Comparison of ENCODE assay signal across 9 mouse cellular contexts in the genomic region with DNA sequence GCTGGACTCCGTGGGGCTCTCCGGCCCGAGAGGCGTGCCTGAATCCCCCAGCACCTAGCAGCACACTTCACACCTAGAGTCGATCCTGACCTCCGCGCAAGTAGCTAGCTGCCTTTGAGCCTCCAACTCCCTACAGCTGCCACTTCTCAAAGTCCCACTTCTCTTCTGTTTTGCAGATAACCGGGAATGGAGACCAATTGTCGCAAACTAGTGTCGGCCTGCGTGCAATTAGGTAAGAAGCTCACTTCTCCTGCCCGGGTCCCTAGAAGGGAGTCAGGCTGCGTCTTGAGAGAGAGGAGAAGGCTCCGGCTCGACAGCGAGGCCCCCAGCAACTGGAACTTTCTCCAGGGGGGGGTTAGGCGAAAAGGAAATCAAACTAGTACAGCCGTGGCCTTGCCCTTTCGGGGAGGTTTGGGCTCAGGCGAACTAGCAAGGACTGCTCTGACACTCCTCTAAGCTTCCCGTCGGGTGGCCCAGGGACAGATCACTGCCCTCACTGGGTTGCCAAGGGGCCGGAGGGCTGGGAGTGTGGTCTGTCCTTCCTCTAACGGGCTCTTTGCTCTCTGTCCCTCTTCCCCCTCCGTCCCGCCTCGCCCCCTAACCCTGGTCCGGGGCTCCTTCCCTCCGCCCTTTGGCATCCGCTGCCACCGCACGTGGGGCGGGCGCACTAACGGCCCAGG. TPM values are rescaled to one million over a fixed set of nuclear protein-coding genes. Genes with fewer than 3 reads are reported as not detected.
DNase-seq lines count a peak whose midpoint lies in the region; ATAC-seq lines count a peak whose summit lies in the region.
"Had no signal": no experiment of that assay in that cellular context is flagged by ENCODE, and none has a peak within 500 bp of the region (broad histone marks: within the 10 kb centered on the region; RNA-seq: fewer than 3 reads in every experiment).

No protein-coding gene starts in this region.

- H3K9me3 ChIP-seq in heart, embryonic 12.5 days (replicated peaks): no peaks in the 10 kb centered on the region
- 0 out of 2 replicates have a peak, but pooled peaks cover 2% of the 10 kb centered on the region for H3K9me3 ChIP-seq in hindbrain, embryonic 16.5 days (ENCODE audit: control insufficient read depth, low read length)
- no peaks in the 10 kb centered on the region for H3K9me3 ChIP-seq in midbrain, embryonic 16.5 days (replicated peaks; ENCODE audit: control insufficient read depth, low read length, poor library complexity, severe bottlenecking)

- intact Hi-C loops in heart, postnatal 10 days (cut with DNase I): loop anchor here (1.0 to 10.0 kb wide), 5 partner anchors 679 to 1199 kb away; no protein-coding TSS in a partner anchor
- intact Hi-C loops in left cerebral cortex, postnatal 14 days (cut with DNase I): loop anchor here (1.0 to 5.0 kb wide), 2 partner anchors 855 to 1202 kb away; no protein-coding TSS in a partner anchor

- H3K9ac ChIP-seq in heart, embryonic 12.5 days: 0 out of 2 replicates have a peak overlapping the region, but pooled peaks have one; percentile 5
- H3K9ac ChIP-seq in hindbrain, embryonic 16.5 days (ENCODE audit: low read depth, low read length): 0 out of 2 replicates have a peak overlapping the region, but pooled peaks have one; percentile 32
- H3K9ac ChIP-seq in midbrain, embryonic 16.5 days (ENCODE audit: low read depth, low read length): no peak overlapping the region

- DNase-seq in heart, postnatal 10 days: no peak
- DNase-seq in embryo, embryonic 10.5 days (ENCODE audit: low spot score): peak; percentile 65
- no peak for DNase-seq in MN1 (ENCODE audit: low spot score)
- DNase-seq in left cerebral cortex, postnatal 14 days (ENCODE audit: low spot score in 2 of 2): no peak
- DNase-seq in layer of hippocampus, postnatal 14 days (ENCODE audit: low spot score in 2 of 2): no peak

- H3K27me3 ChIP-seq in heart, embryonic 12.5 days (replicated peaks): peaks cover 82% of the 10 kb centered on the region
- peaks cover 52% of the 10 kb centered on the region for H3K27me3 ChIP-seq in hindbrain, embryonic 16.5 days (replicated peaks; ENCODE audit: control insufficient read depth, insufficient read depth, low read length)
- H3K27me3 ChIP-seq in midbrain, embryonic 16.5 days (ENCODE audit: control insufficient read depth, insufficient read depth, low read depth, low read length): peaks cover 62% of the 10 kb centered on the region

- no peaks in the 10 kb centered on the region for H3K36me3 ChIP-seq in heart, embryonic 12.5 days
- H3K36me3 ChIP-seq in hindbrain, embryonic 16.5 days (ENCODE audit: control insufficient read depth, insufficient read depth, low read length): no peaks in the 10 kb centered on the region
- no peaks in the 10 kb centered on the region for H3K36me3 ChIP-seq in midbrain, embryonic 16.5 days (ENCODE audit: control insufficient read depth, insufficient read depth, low read length)

- under 1% methylated on average over 35 of the region's 35 CpGs for WGBS in heart, embryonic 12.5 days
- 2% methylated on average over 34 of the region's 35 CpGs for WGBS in hindbrain, embryonic 16.5 days
- under 1% methylated on average over 35 of the region's 35 CpGs for WGBS in midbrain, embryonic 16.5 days

- H3K4me3 ChIP-seq in heart, embryonic 12.5 days: peak overlapping the region; percentile 51
- H3K4me3 ChIP-seq in hindbrain, embryonic 16.5 days (ENCODE audit: low read length): peak overlapping the region; percentile 43
- peak overlapping the region; percentile 41 for H3K4me3 ChIP-seq in midbrain, embryonic 16.5 days (ENCODE audit: low read depth, low read length)

- H3K4me2 ChIP-seq in heart, embryonic 12.5 days: peak overlapping the region; percentile 84
- peak overlapping the region; percentile 82 for H3K4me2 ChIP-seq in hindbrain, embryonic 16.5 days (ENCODE audit: low read length)
- peak overlapping the region; percentile 74 for H3K4me2 ChIP-seq in midbrain, embryonic 16.5 days (ENCODE audit: low read length)

- 0 out of 2 replicates have a peak, but pooled peaks have one; percentile 5 for ATAC-seq in heart, embryonic 12.5 days (ENCODE audit: insufficient number of reproducible peaks, low FRiP score)
- peak; percentile 13; the same call in 1 of the 2 replicates for ATAC-seq in hindbrain, embryonic 16.5 days
- ATAC-seq in midbrain, embryonic 16.5 days: peak; percentile 26; the same call in 1 of the 2 replicates
- ATAC-seq: CD4-positive, CD25-positive, alpha-beta regulatory T cell, adult 4 months had no signal

- peaks cover 29% of the 10 kb centered on the region for H3K4me1 ChIP-seq in heart, embryonic 12.5 days (replicated peaks)
- H3K4me1 ChIP-seq in hindbrain, embryonic 16.5 days (ENCODE audit: control insufficient read depth, insufficient read depth, low read depth, low read length): peaks cover 15% of the 10 kb centered on the region
- peaks cover 17% of the 10 kb centered on the region for H3K4me1 ChIP-seq in midbrain, embryonic 16.5 days (ENCODE audit: control insufficient read depth, insufficient read depth, low read length)

- no peak overlapping the region for H3K27ac ChIP-seq in heart, embryonic 12.5 days (ENCODE audit: poor library complexity, severe bottlenecking)
- H3K27ac ChIP-seq in hindbrain, embryonic 16.5 days (ENCODE audit: low read depth, low read length): no peak overlapping the region
- H3K27ac ChIP-seq in midbrain, embryonic 16.5 days (ENCODE audit: low read length): 0 out of 2 replicates have a peak overlapping the region, but pooled peaks have one; percentile 10

RNA-seq across cellular contexts. Expression of gene Pitx2, which starts 4.2 kb away (rescaled TPM):
- 39.1 and 41.3 TPM in 2 replicates for polyA plus RNA-seq in heart, embryonic 12.5 days (2016; fragmentation: Nextera tagmentation; extraction: Ambion mirVana)
- 1 to 10 TPM; 1.4 to 1.6 TPM for total RNA-seq in heart, postnatal 10 days (2021)
- polyA plus RNA-seq in hindbrain, embryonic 16.5 days (2015; fragmentation: Nextera tagmentation; extraction: Ambion mirVana): 2.7 and 3.1 TPM in 2 replicates
- 29.0 and 37.9 TPM in 2 replicates for polyA plus RNA-seq in midbrain, embryonic 16.5 days (2015; fragmentation: Nextera tagmentation; extraction: Ambion mirVana)
- total RNA-seq in left cerebral cortex, postnatal 14 days (2021): not detected
- under 1 TPM in 1 of 2 experiments, not detected in 1; 0.45 TPM for total RNA-seq in layer of hippocampus, postnatal 14 days (2021)
